Mouse (Mus musculus): ENCODE measurements around the gene 1810043G02Rik.

DNA sequence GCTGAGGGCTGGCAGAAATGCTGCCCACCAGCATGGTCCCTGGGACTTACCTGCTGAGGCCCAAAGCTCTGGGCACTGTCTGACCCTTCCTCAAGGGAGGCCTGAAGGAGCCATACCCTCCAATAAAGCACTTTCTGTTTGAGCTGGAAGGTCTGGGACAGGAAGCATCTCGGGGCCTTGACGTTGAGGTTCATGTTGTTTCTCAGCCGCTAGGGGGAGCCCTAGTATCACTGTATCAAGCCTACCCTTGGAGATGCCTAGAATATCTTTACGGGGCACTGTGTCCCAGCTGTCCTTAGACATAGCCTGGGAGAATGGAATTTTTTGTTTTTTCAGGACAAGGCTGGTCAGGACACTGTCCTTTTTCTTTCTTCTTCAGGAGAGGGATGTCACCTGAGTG is 6.3 kb downstream of the 1810043G02Rik start:
- TF ChIP-seq MYOD1 (IDR thresholded peaks at IDR 0.05; ENCODE audit: control insufficient read depth, insufficient read length, low read depth) (no peak), CTCF (IDR thresholded peaks at IDR 0.05; ENCODE audit: control insufficient read depth, insufficient read depth, insufficient read length) (peak; percentile 54), CEBPB (IDR thresholded peaks at IDR 0.05; ENCODE audit: low read depth) (no peak), MYOG (IDR thresholded peaks at IDR 0.05; ENCODE audit: control insufficient read depth, extremely low read depth, insufficient read length) (no peak)
